Mouse (Mus musculus): ENCODE results near the gene Rps11.

Gene Rps11

GRCm38 (mm10) chr7:45154096-45154992, 30.1 kb upstream of the Rps11 start, which contains the start of the genes Pih1d1 and Aldh16a1:
Gene Pih1d1, plus strand, starts transcription at chr7:45154303.
Gene Aldh16a1, minus strand, starts transcription at chr7:45154584.
- DNase-seq (ENCODE audit: low read depth): peak; percentile 96

GRCm38 (mm10) chr7:45153586-45153985, 29.3 kb upstream of the Rps11 start:
- no peak for DNase-seq (ENCODE audit: low read depth)

GRCm38 (mm10) chr7:45153052-45153451, 28.8 kb upstream of the Rps11 start:
- DNase-seq (ENCODE audit: low read depth): peak; percentile 25

- DNase-seq (ENCODE audit: low read depth): no peak
These were observed 27.1 kb upstream of the Rps11 start for GRCm38 (mm10) chr7:45151303-45151702.

- peak; percentile 26 for DNase-seq (ENCODE audit: low read depth)
These were observed 26.1 kb upstream of the Rps11 start for GRCm38 (mm10) chr7:45150321-45150720.

- no peak for DNase-seq (ENCODE audit: low read depth)
These were observed 25.3 kb upstream of the Rps11 start for GRCm38 (mm10) chr7:45149545-45149944.

GRCm38 (mm10) chr7:45148534-45149098, 24.4 kb upstream of the Rps11 start:
- DNase-seq (ENCODE audit: low read depth): no peak

- DNase-seq (ENCODE audit: low read depth): no peak
These were observed 23.7 kb upstream of the Rps11 start for GRCm38 (mm10) chr7:45147899-45148298.

GRCm38 (mm10) chr7:45147267-45147666, 23.0 kb upstream of the Rps11 start:
- DNase-seq (ENCODE audit: low read depth): no peak

- no peak for DNase-seq (ENCODE audit: low read depth)
These were observed 21.2 kb upstream of the Rps11 start for GRCm38 (mm10) chr7:45145460-45145859.

GRCm38 (mm10) chr7:45144368-45145174, 20.3 kb upstream of the Rps11 start:
- no peak for DNase-seq (ENCODE audit: low read depth)

- no peak for DNase-seq (ENCODE audit: low read depth)
These were observed 17.7 kb upstream of the Rps11 start for GRCm38 (mm10) chr7:45141914-45142313.

- no peak for DNase-seq (ENCODE audit: low read depth)
These were observed 17.1 kb upstream of the Rps11 start for GRCm38 (mm10) chr7:45141319-45141718.

- no peak for DNase-seq (ENCODE audit: low read depth)
These were observed 15.9 kb upstream of the Rps11 start for GRCm38 (mm10) chr7:45139904-45140723.

GRCm38 (mm10) chr7:45138403-45138802, 14.2 kb upstream of the Rps11 start:
- peak; percentile 43 for DNase-seq (ENCODE audit: low read depth)

GRCm38 (mm10) chr7:45137171-45138006, 13.2 kb upstream of the Rps11 start:
- DNase-seq (ENCODE audit: low read depth): peak; percentile 99

GRCm38 (mm10) chr7:45135993-45136567, 11.8 kb upstream of the Rps11 start, which contains the start of the genes Gm45713 and Flt3l:
Gene Gm45713, minus strand, starts transcription at chr7:45136231.
Gene Flt3l, minus strand, starts transcription at chr7:45136432.
- peak; percentile 92 for DNase-seq (ENCODE audit: low read depth)

GRCm38 (mm10) chr7:45135370-45135769, 11.1 kb upstream of the Rps11 start:
- DNase-seq (ENCODE audit: low read depth): peak; percentile 41

GRCm38 (mm10) chr7:45134544-45135026, 10.3 kb upstream of the Rps11 start:
- peak; percentile 88 for DNase-seq (ENCODE audit: low read depth)

Measured in 416B (cell line).